Mouse (Mus musculus): ENCODE results near the gene Gipc3.

The Gipc3 gene

GRCm38 (mm10) chr10:81367207-81367495, 24.1 kb upstream of the Gipc3 start:
- no peak for DNase-seq (ENCODE audit: low spot score)

DNA sequence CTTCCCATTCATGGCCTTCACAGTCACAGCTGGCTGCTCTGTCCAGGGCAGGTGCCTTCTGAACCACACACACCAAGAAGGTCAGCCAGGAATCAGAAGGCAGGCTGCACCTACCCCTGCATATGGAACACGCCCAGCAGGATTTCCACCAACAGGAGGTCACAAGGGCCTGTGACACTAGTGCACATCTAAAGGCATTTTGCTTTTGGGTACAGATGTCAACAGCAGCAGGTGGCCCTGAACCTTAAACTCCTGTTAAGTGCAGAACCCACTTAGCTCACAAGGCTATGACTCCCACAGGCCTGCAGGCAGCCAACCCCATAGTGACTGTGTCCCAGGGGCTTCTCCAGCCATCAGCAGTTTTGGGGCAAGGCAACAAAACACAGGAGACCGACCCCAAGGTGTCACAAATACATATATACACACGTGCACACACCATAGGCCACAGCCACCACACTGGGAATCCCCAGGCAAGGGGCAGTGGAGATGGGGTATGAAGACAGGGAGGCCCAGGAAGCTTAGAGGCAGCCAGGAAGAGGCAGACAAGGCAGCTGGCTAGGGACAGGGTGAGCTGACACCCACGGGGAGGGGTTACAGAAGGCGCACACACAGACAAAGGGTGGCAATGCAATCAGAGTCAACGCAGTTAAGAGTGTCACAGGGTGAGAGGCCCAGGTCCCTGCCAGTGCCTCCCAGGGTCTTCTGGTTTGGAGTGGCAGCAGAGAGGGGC, 23.6 kb upstream of the Gipc3 start:
- no peak for DNase-seq (ENCODE audit: low spot score)

DNA sequence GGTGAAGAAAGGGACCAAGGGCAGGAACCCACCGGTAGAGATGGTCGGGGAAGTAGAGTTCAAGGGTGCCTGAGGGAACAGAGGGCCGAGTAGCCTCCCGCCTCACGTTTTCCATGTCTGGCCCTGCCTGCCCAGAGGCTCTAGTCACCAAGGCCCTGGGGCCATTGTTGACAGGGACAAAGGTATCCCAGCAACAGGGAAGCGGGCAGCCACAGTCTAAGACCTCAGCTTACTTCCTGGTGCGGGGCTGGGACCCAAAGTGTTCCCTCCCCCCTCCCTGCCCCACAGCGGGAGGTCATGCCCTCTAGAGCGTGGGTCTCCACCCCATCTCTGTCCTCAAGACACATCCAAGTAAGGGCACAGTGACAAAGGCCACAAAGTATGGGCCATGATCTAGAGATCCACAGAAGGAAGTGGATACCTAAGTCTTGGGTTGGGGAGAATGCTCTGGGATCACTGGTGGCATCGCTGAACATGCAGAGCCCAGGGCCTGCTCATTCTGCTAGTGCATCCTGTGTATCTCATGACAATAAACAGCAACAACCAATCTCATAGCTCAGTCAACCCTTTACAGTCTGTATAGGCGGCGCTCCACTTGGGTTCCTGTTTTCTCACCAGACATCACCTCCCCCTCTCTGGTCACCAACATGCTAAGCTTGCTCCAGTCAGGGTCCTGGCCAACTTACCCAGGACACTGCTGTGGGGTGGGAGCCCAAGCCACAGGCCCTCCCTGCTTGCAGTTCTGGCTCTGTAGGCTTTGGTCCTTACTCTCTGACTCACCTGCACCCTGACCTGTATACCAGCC, 22.8 kb upstream of the Gipc3 start, which contains the start of gene 4930404N11Rik:
Gene 4930404N11Rik, minus strand, starts transcription at position 145 of the 805 bp plus-strand sequence.
- DNase-seq (ENCODE audit: low spot score), result no peak

GRCm38 (mm10) chr10:81365073-81365472, 22.0 kb upstream of the Gipc3 start:
- DNase-seq (ENCODE audit: low spot score), result no peak

GRCm38 (mm10) chr10:81364666-81365065, 21.6 kb upstream of the Gipc3 start:
- DNase-seq (ENCODE audit: low spot score), result no peak

GRCm38 (mm10) chr10:81363436-81364346, 20.6 kb upstream of the Gipc3 start:
- DNase-seq (ENCODE audit: low spot score), result no peak

GRCm38 (mm10) chr10:81362336-81362949, 19.4 kb upstream of the Gipc3 start:
- DNase-seq (ENCODE audit: low spot score), result no peak

DNA sequence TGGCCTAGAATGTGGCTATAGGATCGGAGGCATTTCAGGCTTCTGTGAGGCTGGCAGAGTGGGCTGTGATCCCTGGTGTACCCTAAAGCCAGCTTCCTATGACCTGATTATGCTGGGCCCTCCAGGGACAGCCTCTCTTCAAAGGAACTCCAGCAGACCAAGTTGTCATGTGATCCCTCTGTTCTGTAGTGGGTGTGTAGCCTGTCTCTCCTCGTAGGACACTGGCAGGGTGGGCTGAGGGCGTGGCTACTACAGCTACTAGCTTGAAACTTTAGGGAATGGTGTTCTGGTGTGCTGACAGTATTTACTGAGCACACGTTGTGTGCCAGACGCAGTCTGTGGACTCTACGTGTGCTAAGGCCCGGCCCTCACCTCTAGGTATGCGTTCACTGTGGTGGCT, 17.7 kb upstream of the Gipc3 start:
- DNase-seq (ENCODE audit: low spot score), result no peak

DNA sequence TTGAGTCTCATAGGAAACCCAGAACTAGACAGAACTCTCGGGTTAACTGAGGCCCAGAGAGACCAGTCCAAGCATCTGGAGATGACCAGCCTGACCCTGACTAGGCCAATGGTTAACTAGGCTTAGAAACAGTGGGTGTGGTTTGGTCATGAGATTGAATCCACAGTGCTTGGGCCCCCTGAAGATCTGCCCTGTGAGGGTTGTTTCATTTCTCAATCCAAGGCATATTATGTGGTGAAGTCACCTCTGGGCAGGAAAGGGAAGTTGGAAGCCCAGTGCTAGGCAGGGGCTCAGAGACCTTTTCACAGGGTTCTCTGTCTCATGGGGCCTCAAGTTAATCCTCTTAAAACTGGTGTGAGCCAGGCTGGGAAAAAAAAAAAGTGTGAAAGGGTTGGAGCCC, 15.8 kb upstream of the Gipc3 start:
- DNase-seq (ENCODE audit: low spot score), result no peak

- no peak for DNase-seq (ENCODE audit: low spot score)
Measured at GRCm38 (mm10) chr10:81358209-81358608, 15.1 kb upstream of the Gipc3 start.

GRCm38 (mm10) chr10:81356991-81357844, 14.2 kb upstream of the Gipc3 start, which contains the start of gene Mfsd12:
Mfsd12 (plus strand) TSS chr10:81357491.
- peak; percentile 77 for DNase-seq (ENCODE audit: low spot score)

DNA sequence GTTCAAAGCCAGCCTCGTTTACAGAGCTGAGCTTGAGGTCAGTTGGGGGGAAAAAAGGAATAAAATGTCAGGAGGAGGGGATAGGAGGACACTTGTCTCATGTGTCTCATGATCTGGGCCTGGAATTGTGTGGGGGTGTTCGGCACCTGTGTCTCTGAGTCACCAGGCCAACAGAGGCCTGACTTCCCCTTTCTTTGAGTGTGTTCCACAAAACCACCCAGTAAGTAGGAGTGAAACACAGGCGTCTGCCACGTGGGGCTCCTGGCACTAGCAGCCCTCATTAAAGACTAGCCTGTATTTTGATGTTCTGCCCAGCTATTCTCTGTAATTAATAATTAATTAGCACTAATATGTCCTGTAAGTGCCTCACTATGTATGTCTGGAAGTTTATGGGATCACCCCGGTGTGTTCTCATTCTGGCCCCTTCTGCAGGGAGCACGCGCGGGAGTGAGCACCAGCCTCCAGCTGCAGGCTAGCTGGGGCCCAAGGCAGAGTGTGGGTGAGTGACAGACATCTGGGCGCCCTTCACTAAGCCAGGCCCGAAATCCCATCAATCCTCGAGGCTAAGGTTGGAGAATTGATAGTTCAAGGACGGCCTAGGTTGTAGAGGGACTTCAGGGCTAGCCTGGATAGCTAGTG, 13.4 kb upstream of the Gipc3 start:
- no peak for DNase-seq (ENCODE audit: low spot score)

DNA sequence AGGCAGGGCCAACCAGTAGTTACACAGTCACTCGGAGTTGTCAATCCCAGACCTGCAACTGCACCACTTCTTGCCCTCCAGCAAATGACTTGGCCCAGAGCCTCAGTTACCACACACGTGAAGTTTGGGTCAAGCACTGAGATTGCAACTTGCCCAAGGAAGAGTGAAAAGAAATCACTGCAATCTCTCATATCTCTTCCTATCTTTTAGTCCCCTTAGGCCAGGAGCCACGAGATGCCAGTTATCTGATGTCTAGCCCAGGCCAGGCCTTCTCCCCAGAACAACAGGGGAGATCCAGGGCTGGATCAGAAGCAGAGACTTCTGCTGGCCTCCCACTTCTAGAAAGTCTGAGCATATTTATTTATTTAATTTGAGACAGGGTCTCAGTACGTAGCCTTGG, 12.5 kb upstream of the Gipc3 start:
- no peak for DNase-seq (ENCODE audit: low spot score)

DNA sequence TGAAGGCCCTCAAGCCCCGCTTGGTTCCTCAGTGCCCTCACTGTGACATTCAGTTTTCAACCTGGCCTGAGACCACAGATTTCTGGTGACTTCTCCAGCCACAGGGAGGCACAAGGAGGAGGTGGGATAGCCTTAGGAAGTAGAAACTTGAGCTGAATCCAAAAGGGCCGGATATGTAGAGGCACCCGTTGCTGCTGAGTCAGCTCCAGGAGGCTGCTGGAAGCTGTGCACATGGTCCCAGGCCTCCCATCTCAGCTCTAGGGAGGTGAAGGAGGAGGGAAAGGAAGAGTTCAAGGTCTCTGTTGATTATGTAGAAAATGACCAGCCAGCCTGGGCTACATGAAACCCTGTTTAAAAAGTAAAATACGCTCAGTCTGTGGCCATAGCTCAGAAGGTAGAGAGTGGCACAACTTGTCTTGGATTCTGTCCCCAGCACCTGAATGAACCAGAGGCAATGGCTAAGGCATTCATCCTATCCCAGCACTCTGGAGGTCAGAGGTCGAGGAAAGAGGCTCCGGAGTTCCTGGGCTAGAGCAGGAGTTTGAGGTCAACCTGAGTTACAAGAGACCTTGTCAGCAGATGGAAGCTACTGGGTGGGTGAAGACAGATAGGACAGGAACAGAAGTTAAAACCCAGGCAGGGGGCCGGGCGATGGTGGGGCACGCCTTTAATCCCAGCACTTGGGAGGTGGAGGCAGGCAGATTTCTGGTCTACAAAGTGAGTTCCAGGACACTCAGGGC, 11.8 kb upstream of the Gipc3 start:
- no peak for DNase-seq (ENCODE audit: low spot score)

- DNase-seq (ENCODE audit: low spot score), result no peak
Measured at GRCm38 (mm10) chr10:81351678-81352291, 8.7 kb upstream of the Gipc3 start.

- DNase-seq (ENCODE audit: low spot score), result peak; percentile 99
Measured at GRCm38 (mm10) chr10:81350351-81351063, 7.4 kb upstream of the Gipc3 start, which contains the start of gene Hmg20b. Hmg20b (minus strand) TSS chr10:81350480.

- DNase-seq (ENCODE audit: low spot score), result no peak
Measured at GRCm38 (mm10) chr10:81349961-81350350, 6.9 kb upstream of the Gipc3 start.

DNA sequence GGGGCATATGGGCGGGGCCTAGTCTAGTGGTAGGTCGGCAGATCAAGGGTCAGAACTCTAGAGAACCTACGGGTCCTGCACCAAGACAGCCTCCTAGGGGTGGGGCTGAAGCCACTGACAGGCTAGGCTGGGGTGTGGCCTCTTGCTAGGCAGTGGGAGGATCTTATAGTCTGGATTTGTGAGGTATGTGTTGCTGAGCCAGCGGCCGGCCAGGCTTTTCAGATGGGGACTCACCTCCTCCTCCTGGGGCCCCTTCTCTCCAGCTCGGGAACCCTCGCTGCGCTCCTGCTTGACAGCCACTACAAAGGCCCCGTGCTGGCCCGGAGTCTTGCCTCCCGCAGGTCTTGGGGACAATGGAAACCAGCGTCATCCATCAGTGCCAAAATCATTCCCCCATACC, 6.1 kb upstream of the Gipc3 start:
- DNase-seq (ENCODE audit: low spot score), result no peak
